Mouse (Mus musculus) skeletal muscle tissue, adult 2 months (tissue): ENCODE data around the gene Zfp551.
A peak's percentile ranks its signal among the peaks of the same experiment; 100 is the strongest.

ENCODE experiments used
- DNase-seq: peaks from one replicate; pipeline ENCODE4 v3.0.0-alpha.2; 2012; ENCODE audit warnings: low read depth, low spot score

Gene Zfp551

DNA sequence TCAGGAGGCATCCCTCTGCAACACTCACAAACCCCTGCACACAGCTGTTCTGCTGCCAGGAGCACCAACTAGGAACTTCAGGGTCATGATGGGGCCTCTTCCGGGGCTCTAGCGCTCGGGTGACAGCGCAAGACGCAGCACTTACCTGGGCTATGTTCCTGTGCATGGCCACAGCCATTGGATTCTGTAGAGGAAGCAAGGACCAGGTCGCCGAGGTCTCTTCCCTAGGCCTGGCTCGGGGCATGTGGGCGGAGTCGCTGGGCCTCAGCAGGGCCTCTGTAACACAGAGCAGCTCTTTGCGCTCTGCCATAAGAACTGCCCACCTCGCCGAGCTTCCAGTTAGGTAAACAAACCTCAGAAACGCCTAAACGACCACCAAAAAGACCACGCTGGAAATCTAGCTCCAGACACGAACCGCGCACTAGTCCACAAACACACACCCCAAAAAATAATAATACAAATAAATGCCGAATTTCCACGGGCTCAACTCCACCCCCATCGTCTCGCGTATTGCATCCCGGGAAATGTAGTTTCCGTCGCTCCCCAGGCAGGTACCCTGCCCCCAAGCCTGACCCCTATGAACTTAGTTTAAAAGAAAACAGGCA, at the start of gene Zfp551:
Gene Zfp551, minus strand, starts transcription at position 507 of the 605 bp plus-strand sequence.
- DNase-seq: peak; percentile 18

GRCm38 (mm10) chr7:12422855-12423254, 304 bp upstream of the Zfp551 start:
- DNase-seq: no peak

DNA sequence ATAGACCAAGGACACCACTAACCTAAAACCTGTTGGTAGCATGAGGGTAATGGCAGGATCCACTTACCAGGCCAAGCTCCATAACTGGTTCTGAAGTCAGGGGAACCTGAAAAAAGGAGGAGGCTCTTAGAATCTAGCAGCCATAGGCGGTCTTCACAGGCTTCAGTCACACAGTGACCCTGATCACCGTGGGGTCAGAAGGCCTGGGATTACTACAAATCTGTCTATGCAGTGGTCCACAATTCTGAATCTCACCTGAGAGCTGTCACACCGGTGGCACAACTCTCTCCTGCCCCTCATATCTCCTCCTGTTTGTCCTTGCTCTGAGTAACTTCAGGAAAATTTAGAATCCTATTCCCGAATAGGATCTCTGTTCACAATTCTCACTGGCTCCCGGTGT, 810 bp downstream of the Zfp551 start:
- no peak for DNase-seq

GRCm38 (mm10) chr7:12369173-12369572, 53.4 kb downstream of the Zfp551 start, which contains the start of gene Vmn1r84:
Gene Vmn1r84, minus strand, starts transcription at chr7:12369273.
- no peak for DNase-seq
